8 mouse cellular contexts compared by ENCODE assay signal in genomic region chr1:189867034-189867433, GRCm38 (mm10). TPM values are rescaled to one million over a fixed set of nuclear protein-coding genes. Genes with fewer than 3 reads are reported as not detected.
DNase-seq lines count a peak whose midpoint lies in the region; ATAC-seq and TF ChIP-seq lines count a peak whose summit lies in the region.

No protein-coding gene starts in this region.

- peak; percentile 18 for ATAC-seq in liver, embryonic 13.5 days (ENCODE audit: low read depth)
- ATAC-seq in midbrain, embryonic 11.5 days (ENCODE audit: low FRiP score) = no peak
- no peak for ATAC-seq in forebrain, embryonic 12.5 days (ENCODE audit: low FRiP score)

- no peak for TF ChIP-seq POLR2A in liver, adult 2 months (IDR thresholded peaks at IDR 0.05; ENCODE audit: extremely low read depth, insufficient read depth, low read length)
- no peak for TF ChIP-seq POLR2A in thymus, adult 2 months (IDR thresholded peaks at IDR 0.05; ENCODE audit: control insufficient read depth, extremely low read depth, insufficient read depth, low read length, poor library complexity)

- no peak for DNase-seq in liver, adult 2 months (ENCODE audit: extremely low read depth, low read depth, low spot score)
- DNase-seq in liver = no peak
- no peak for DNase-seq in heart, embryonic 10.5 days (ENCODE audit: low spot score)
- no peak for DNase-seq in liver, embryonic 13.5 days
- DNase-seq in thymus, adult 2 months = peak; percentile 47
- DNase-seq in midbrain, embryonic 11.5 days (ENCODE audit: low spot score, missing footprints) = no peak
- no peak for DNase-seq in adrenal gland, adult (ENCODE audit: inconsistent age in 2 of 2, low spot score in 1 of 2)

- H3K4me1 ChIP-seq in liver, adult 2 months (ENCODE audit: control insufficient read depth, insufficient read depth, low read length) = peaks cover 8% of the 10 kb centered on the region; the same call in 1 of the 2 replicates
- peaks cover 33% of the 10 kb centered on the region for H3K4me1 ChIP-seq in heart, embryonic 10.5 days
- peaks cover 58% of the 10 kb centered on the region for H3K4me1 ChIP-seq in liver, embryonic 13.5 days (replicated peaks)
- H3K4me1 ChIP-seq in thymus, adult 2 months (replicated peaks; ENCODE audit: control insufficient read depth, insufficient read depth, low read length) = peaks cover 30% of the 10 kb centered on the region
- H3K4me1 ChIP-seq in midbrain, embryonic 11.5 days (ENCODE audit: control insufficient read depth, insufficient read depth, low read length) = no peaks in the 10 kb centered on the region
- peaks cover 8% of the 10 kb centered on the region for H3K4me1 ChIP-seq in forebrain, embryonic 12.5 days

- 56% methylated on average over 5 of the region's 5 CpGs for WGBS in liver, adult 2 months
- 37% methylated on average over 5 of the region's 5 CpGs for WGBS in heart, embryonic 10.5 days
- 14% methylated on average over 5 of the region's 5 CpGs for WGBS in liver, embryonic 13.5 days (ENCODE audit: insufficient replicate concordance)
- WGBS in thymus, adult 2 months = 23% methylated on average over 5 of the region's 5 CpGs
- 74% methylated on average over 5 of the region's 5 CpGs for WGBS in midbrain, embryonic 11.5 days
- WGBS in forebrain, embryonic 12.5 days = 85% methylated on average over 5 of the region's 5 CpGs

- no peak for TF ChIP-seq CTCF in liver, adult 2 months (IDR thresholded peaks at IDR 0.05; ENCODE audit: low read depth, low read length)
- no peak for TF ChIP-seq CTCF in thymus, adult 2 months (IDR thresholded peaks at IDR 0.05; ENCODE audit: borderline replicate concordance, control insufficient read depth, extremely low read depth, insufficient read depth, low read length, poor library complexity)

- peak overlapping the region; percentile 46 for H3K9ac ChIP-seq in liver, adult 2 months (ENCODE audit: low read depth, low read length)
- H3K9ac ChIP-seq in liver, embryonic 13.5 days = peak overlapping the region; percentile 42
- no peak overlapping the region for H3K9ac ChIP-seq in midbrain, embryonic 11.5 days (ENCODE audit: low read length)
- H3K9ac ChIP-seq in forebrain, embryonic 12.5 days = no peak overlapping the region

- peak overlapping the region; percentile 78 for H3K27ac ChIP-seq in liver, adult 2 months (replicated peaks; ENCODE audit: insufficient read depth, low read depth, low read length)
- peak overlapping the region; percentile 90 for H3K27ac ChIP-seq in heart, embryonic 10.5 days
- H3K27ac ChIP-seq in liver, embryonic 13.5 days = peak overlapping the region; percentile 84
- peak overlapping the region; percentile 92 for H3K27ac ChIP-seq in thymus, adult 2 months (ENCODE audit: control insufficient read depth, insufficient read depth, low read length)
- H3K27ac ChIP-seq in midbrain, embryonic 11.5 days (ENCODE audit: low read depth, low read length) = no peak overlapping the region
- H3K27ac ChIP-seq in forebrain, embryonic 12.5 days = no peak overlapping the region

- H3K36me3 ChIP-seq in liver, adult 2 months (ENCODE audit: control insufficient read depth, insufficient read depth, low read length) = no peaks in the 10 kb centered on the region
- H3K36me3 ChIP-seq in heart, embryonic 10.5 days = peaks cover 50% of the 10 kb centered on the region
- no peaks in the 10 kb centered on the region for H3K36me3 ChIP-seq in liver, embryonic 13.5 days
- no peaks in the 10 kb centered on the region for H3K36me3 ChIP-seq in thymus, adult 2 months (ENCODE audit: control insufficient read depth, insufficient read depth, low read length)
- no peaks in the 10 kb centered on the region for H3K36me3 ChIP-seq in midbrain, embryonic 11.5 days (ENCODE audit: control insufficient read depth, insufficient read depth, low read length)
- H3K36me3 ChIP-seq in forebrain, embryonic 12.5 days (replicated peaks) = no peaks in the 10 kb centered on the region; the same call in 1 of the 2 replicates

- H3K9me3 ChIP-seq in heart, embryonic 10.5 days = no peaks in the 10 kb centered on the region
- H3K9me3 ChIP-seq in liver, embryonic 13.5 days (replicated peaks) = no peaks in the 10 kb centered on the region
- no peaks in the 10 kb centered on the region for H3K9me3 ChIP-seq in midbrain, embryonic 11.5 days (ENCODE audit: control insufficient read depth, low read length)
- no peaks in the 10 kb centered on the region for H3K9me3 ChIP-seq in forebrain, embryonic 12.5 days

- H3K4me3 ChIP-seq in liver, adult 2 months (ENCODE audit: insufficient read depth, low read depth, low read length) = peak overlapping the region; percentile 28; the same call in 1 of the 2 replicates
- H3K4me3 ChIP-seq in heart, embryonic 10.5 days = peak overlapping the region; percentile 25; the same call in 1 of the 2 replicates
- peak overlapping the region; percentile 21 for H3K4me3 ChIP-seq in liver, embryonic 13.5 days (replicated peaks)
- peak overlapping the region; percentile 21; the same call in 1 of the 2 replicates for H3K4me3 ChIP-seq in thymus, adult 2 months (ENCODE audit: control insufficient read depth, insufficient read depth, low read length)
- no peak overlapping the region for H3K4me3 ChIP-seq in midbrain, embryonic 11.5 days (ENCODE audit: low read depth, low read length)
- no peak overlapping the region for H3K4me3 ChIP-seq in forebrain, embryonic 12.5 days (replicated peaks)

- no peaks in the 10 kb centered on the region for H3K79me2 ChIP-seq in liver, adult 2 months (ENCODE audit: control insufficient read depth, insufficient read depth, low read length)

- peak overlapping the region; percentile 64 for H3K4me2 ChIP-seq in liver, embryonic 13.5 days
- H3K4me2 ChIP-seq in midbrain, embryonic 11.5 days = no peak overlapping the region
- no peak overlapping the region for H3K4me2 ChIP-seq in forebrain, embryonic 12.5 days

- no peaks in the 10 kb centered on the region for H3K27me3 ChIP-seq in liver, adult 2 months (ENCODE audit: control insufficient read depth, insufficient read depth, low read length)
- H3K27me3 ChIP-seq in heart, embryonic 10.5 days (ENCODE audit: insufficient read depth, poor library complexity, severe bottlenecking) = no peaks in the 10 kb centered on the region
- no peaks in the 10 kb centered on the region for H3K27me3 ChIP-seq in liver, embryonic 13.5 days
- H3K27me3 ChIP-seq in thymus, adult 2 months (ENCODE audit: control insufficient read depth, insufficient read depth, low read length) = no peaks in the 10 kb centered on the region
- H3K27me3 ChIP-seq in midbrain, embryonic 11.5 days (ENCODE audit: control insufficient read depth, insufficient read depth, low read length) = no peaks in the 10 kb centered on the region
- H3K27me3 ChIP-seq in forebrain, embryonic 12.5 days = no peaks in the 10 kb centered on the region

RNA-seq across cellular contexts. Expression of gene Smyd2, which starts 55.1 kb away (rescaled TPM):
- 18.2 and 19.9 TPM in 2 replicates for total RNA-seq in liver, adult 2 months (2014; rRNA removed)
- 27.7 and 33.5 TPM in 2 replicates for polyA plus RNA-seq in liver, adult 2 months (2012; rRNA removed)
- 129 and 183 TPM in 2 replicates for polyA plus RNA-seq in heart, embryonic 10.5 days (2016; fragmentation: Nextera tagmentation; extraction: Ambion mirVana)
- 40.7 and 40.8 TPM in 2 replicates for polyA plus RNA-seq in liver, embryonic 13.5 days (2015; fragmentation: Nextera tagmentation; extraction: Ambion mirVana)
- polyA plus RNA-seq in thymus, adult 2 months (2012; rRNA removed) = 33.2 and 36.5 TPM in 2 replicates
- 50.9 and 54.9 TPM in 2 replicates for polyA plus RNA-seq in midbrain, embryonic 11.5 days (2014; fragmentation: Nextera tagmentation; extraction: Ambion mirVana)
- polyA plus RNA-seq in forebrain, embryonic 12.5 days (2016; fragmentation: Nextera tagmentation; extraction: Ambion mirVana) = 38.0 and 42.7 TPM in 2 replicates

Comparison
In these comparisons a context has a peak if more than half of its experiments do, and no peak if none do; other contexts are left out.
1. H3K27ac ChIP-seq: peak in liver, adult 2 months (single experiment), heart, embryonic 10.5 days (single experiment), liver, embryonic 13.5 days (single experiment) and thymus, adult 2 months (single experiment); none in midbrain, embryonic 11.5 days (single experiment) and forebrain, embryonic 12.5 days (single experiment).
2. H3K4me3 ChIP-seq: peak in liver, adult 2 months (single experiment), heart, embryonic 10.5 days (single experiment), liver, embryonic 13.5 days (single experiment) and thymus, adult 2 months (single experiment); none in midbrain, embryonic 11.5 days (single experiment) and forebrain, embryonic 12.5 days (single experiment).
3. H3K9ac ChIP-seq: peak in liver, adult 2 months (single experiment) and liver, embryonic 13.5 days (single experiment); none in midbrain, embryonic 11.5 days (single experiment) and forebrain, embryonic 12.5 days (single experiment).